26 mouse cellular contexts compared by ENCODE assay signal in the genomic region with DNA sequence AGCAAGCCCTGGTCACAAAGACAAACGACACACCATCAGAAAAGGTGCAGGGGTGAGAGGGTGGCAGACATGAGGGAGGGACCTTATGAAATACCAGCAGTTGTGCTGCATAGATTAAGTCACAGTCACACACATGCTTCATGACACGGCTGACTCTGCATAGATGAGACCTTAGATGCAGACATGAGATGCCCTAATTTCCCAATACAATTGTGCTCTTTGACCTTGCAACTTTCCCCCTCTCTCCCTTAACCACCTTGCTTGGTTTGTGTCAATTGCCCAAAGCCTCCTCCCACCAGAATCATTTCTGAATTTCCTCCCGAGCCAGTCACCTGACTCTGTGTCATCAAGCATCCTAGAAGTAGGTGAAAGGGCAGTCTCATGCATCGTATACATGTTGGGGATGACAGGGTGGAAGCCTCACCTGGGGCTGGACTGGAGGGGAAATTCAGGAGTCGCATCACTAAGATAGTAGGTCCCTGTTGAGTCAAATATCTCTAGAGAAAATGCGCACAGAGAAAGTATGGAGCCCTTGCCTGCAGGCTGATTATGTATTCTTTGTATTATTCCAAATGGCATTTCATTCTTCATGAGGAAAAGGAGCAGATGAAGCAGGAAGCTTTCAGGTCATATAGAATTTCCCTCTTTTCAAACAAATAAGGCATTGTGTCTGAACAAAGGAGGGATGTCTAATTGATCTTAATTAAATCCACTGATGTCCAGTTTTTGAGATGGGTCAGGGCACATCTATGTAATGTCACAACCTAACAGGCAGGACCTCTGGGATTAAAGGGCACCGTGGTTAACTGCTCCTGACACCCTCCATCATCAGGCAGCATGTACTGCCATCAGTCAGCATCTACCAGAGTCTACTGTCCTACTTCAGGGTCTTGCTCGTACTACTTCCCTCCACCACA.
DNase-seq lines count a peak whose midpoint lies in the region; ATAC-seq and TF ChIP-seq lines count a peak whose summit lies in the region.
"Had no signal": no experiment of that assay in that cellular context is flagged by ENCODE, and none has a peak within 500 bp of the region (broad histone marks: within the 10 kb centered on the region; RNA-seq: fewer than 3 reads in every experiment).

No protein-coding gene starts in this region.

- no peak for TF ChIP-seq EP300 in liver, postnatal 0 days (IDR thresholded peaks at IDR 0.05; ENCODE audit: low read depth)

- no peaks in the 10 kb centered on the region for H3K9me3 ChIP-seq in embryonic facial prominence, embryonic 14.5 days (ENCODE audit: control insufficient read depth, low read length)
- H3K9me3 ChIP-seq in embryonic facial prominence, embryonic 10.5 days, result no peaks in the 10 kb centered on the region
- H3K9me3 ChIP-seq in liver, postnatal 0 days (ENCODE audit: low read length), result no peaks in the 10 kb centered on the region
- no peaks in the 10 kb centered on the region for H3K9me3 ChIP-seq in liver, embryonic 12.5 days (replicated peaks)
- H3K9me3 ChIP-seq: embryonic facial prominence, embryonic 12.5 days; forebrain, embryonic 12.5 days; forebrain, embryonic 15.5 days; G1E; heart, embryonic 10.5 days; heart, embryonic 13.5 days had no signal

- no peaks in the 10 kb centered on the region for H3K27me3 ChIP-seq in embryonic facial prominence, embryonic 14.5 days (replicated peaks; ENCODE audit: control insufficient read depth, insufficient read depth, low read length)
- H3K27me3 ChIP-seq in embryonic facial prominence, embryonic 10.5 days (replicated peaks; ENCODE audit: low read depth, poor library complexity, severe bottlenecking), result peaks cover 4% of the 10 kb centered on the region; the same call in 1 of the 2 replicates
- no peaks in the 10 kb centered on the region for H3K27me3 ChIP-seq in liver, postnatal 0 days (ENCODE audit: insufficient read depth, low read length)
- no peaks in the 10 kb centered on the region for H3K27me3 ChIP-seq in liver, embryonic 12.5 days (replicated peaks)
- H3K27me3 ChIP-seq: embryonic facial prominence, embryonic 12.5 days; forebrain, embryonic 12.5 days; forebrain, embryonic 15.5 days; heart, embryonic 13.5 days; Patski had no signal

- H3K9ac ChIP-seq in embryonic facial prominence, embryonic 14.5 days (ENCODE audit: low read depth, low read length), result no peak overlapping the region
- no peak overlapping the region for H3K9ac ChIP-seq in liver, postnatal 0 days (replicated peaks)
- H3K9ac ChIP-seq in liver, embryonic 12.5 days, result no peak overlapping the region
- H3K9ac ChIP-seq: embryonic facial prominence, embryonic 12.5 days; forebrain, embryonic 12.5 days; forebrain, embryonic 15.5 days; heart, embryonic 13.5 days; hindbrain, embryonic 14.5 days had no signal

- ATAC-seq in embryonic facial prominence, embryonic 14.5 days (ENCODE audit: low read depth), result peak; percentile 8; the same call in 1 of the 2 replicates
- peak; percentile 74 for ATAC-seq in liver, postnatal 0 days
- no peak for ATAC-seq in liver, embryonic 12.5 days
- ATAC-seq: forebrain, embryonic 15.5 days; Patski had no signal

- no peak for DNase-seq in embryonic facial prominence, embryonic 14.5 days (ENCODE audit: low spot score)
- DNase-seq in embryonic facial prominence, embryonic 10.5 days (ENCODE audit: low spot score), result no peak
- no peak for DNase-seq in liver, postnatal 0 days
- DNase-seq in retina, embryonic 14.5 days (ENCODE audit: low spot score), result peak; percentile 79
- DNase-seq in spleen, postnatal 10 days (ENCODE audit: low spot score in 2 of 2), result no peak
- DNase-seq in layer of hippocampus, postnatal 36 days, result no peak
- DNase-seq: adrenal gland, postnatal 10 days; adrenal gland, postnatal 36 days; cerebellum, adult 18-20 months; cerebellum, adult 9-10 months; cerebellum, postnatal 14 days; gastrocnemius, postnatal 10 days; gastrocnemius, postnatal 36 days; heart, adult 2 months; heart, postnatal 14 days; heart, postnatal 4 days had no signal

- H3K27ac ChIP-seq in embryonic facial prominence, embryonic 14.5 days (replicated peaks; ENCODE audit: low read depth, low read length), result no peak overlapping the region
- no peak overlapping the region for H3K27ac ChIP-seq in embryonic facial prominence, embryonic 10.5 days (replicated peaks)
- 0 out of 2 replicates have a peak overlapping the region, but pooled peaks have one; percentile 34 for H3K27ac ChIP-seq in liver, postnatal 0 days (ENCODE audit: low read depth)
- H3K27ac ChIP-seq in liver, embryonic 12.5 days, result no peak overlapping the region
- H3K27ac ChIP-seq: embryonic facial prominence, embryonic 12.5 days; forebrain, embryonic 12.5 days; forebrain, embryonic 15.5 days; heart, adult 2 months; heart, embryonic 10.5 days; heart, embryonic 13.5 days; hindbrain, embryonic 14.5 days had no signal

- no peak for TF ChIP-seq CTCF in liver, postnatal 0 days (IDR thresholded peaks at IDR 0.05; ENCODE audit: low read depth)

- H3K4me2 ChIP-seq in embryonic facial prominence, embryonic 14.5 days (ENCODE audit: low read depth, low read length), result no peak overlapping the region
- H3K4me2 ChIP-seq in liver, postnatal 0 days (ENCODE audit: low read depth, low read length), result no peak overlapping the region
- H3K4me2 ChIP-seq in liver, embryonic 12.5 days, result no peak overlapping the region
- H3K4me2 ChIP-seq: embryonic facial prominence, embryonic 12.5 days; forebrain, embryonic 12.5 days; forebrain, embryonic 15.5 days; heart, embryonic 13.5 days; hindbrain, embryonic 14.5 days had no signal

- no peaks in the 10 kb centered on the region for H3K4me1 ChIP-seq in embryonic facial prominence, embryonic 14.5 days (ENCODE audit: control insufficient read depth, insufficient read depth, low read length)
- peaks cover 46% of the 10 kb centered on the region for H3K4me1 ChIP-seq in embryonic facial prominence, embryonic 10.5 days
- peaks cover 15% of the 10 kb centered on the region for H3K4me1 ChIP-seq in liver, postnatal 0 days (ENCODE audit: insufficient read depth)
- peaks cover 25% of the 10 kb centered on the region; the same call in 1 of the 2 replicates for H3K4me1 ChIP-seq in liver, embryonic 12.5 days
- H3K4me1 ChIP-seq: forebrain, embryonic 15.5 days had no signal

- H3K4me3 ChIP-seq in embryonic facial prominence, embryonic 14.5 days (ENCODE audit: low read depth, low read length), result no peak overlapping the region
- no peak overlapping the region for H3K4me3 ChIP-seq in embryonic facial prominence, embryonic 10.5 days
- no peak overlapping the region for H3K4me3 ChIP-seq in liver, postnatal 0 days (ENCODE audit: low read depth, low read length)
- no peak overlapping the region for H3K4me3 ChIP-seq in liver, embryonic 12.5 days
- H3K4me3 ChIP-seq: embryonic facial prominence, embryonic 12.5 days; erythroblast, embryonic 14.5 days; forebrain, embryonic 12.5 days; forebrain, embryonic 15.5 days; heart, adult 2 months; heart, embryonic 10.5 days; heart, embryonic 13.5 days had no signal

- 79% methylated on average over 8 of the region's 8 CpGs for WGBS in embryonic facial prominence, embryonic 14.5 days
- 75% methylated on average over 8 of the region's 8 CpGs for WGBS in embryonic facial prominence, embryonic 10.5 days
- 64% methylated on average over 8 of the region's 8 CpGs for WGBS in liver, postnatal 0 days (ENCODE audit: insufficient replicate concordance)
- WGBS in liver, embryonic 12.5 days (ENCODE audit: insufficient replicate concordance), result 74% methylated on average over 8 of the region's 8 CpGs

- no peaks in the 10 kb centered on the region for H3K36me3 ChIP-seq in embryonic facial prominence, embryonic 14.5 days (ENCODE audit: control insufficient read depth, insufficient read depth, low read length)
- H3K36me3 ChIP-seq in embryonic facial prominence, embryonic 10.5 days (replicated peaks), result no peaks in the 10 kb centered on the region
- no peaks in the 10 kb centered on the region; the same call in 1 of the 2 replicates for H3K36me3 ChIP-seq in liver, postnatal 0 days (replicated peaks; ENCODE audit: insufficient read depth, low read length)
- H3K36me3 ChIP-seq in liver, embryonic 12.5 days, result no peaks in the 10 kb centered on the region
- H3K36me3 ChIP-seq: embryonic facial prominence, embryonic 12.5 days; forebrain, embryonic 12.5 days; forebrain, embryonic 15.5 days; heart, embryonic 13.5 days had no signal
